Mouse (Mus musculus) midbrain, embryonic 13.5 days (tissue): Measurements from ENCODE around the gene Hsbp1. TPM values are rescaled to one million over a fixed set of nuclear protein-coding genes. Genes with fewer than 3 reads are reported as not detected.
"Not testable (repeated sequence)": the region's sequence is repeated elsewhere in the genome, so short reads cannot be mapped to it uniquely, and the experiment has no call there.

Experiments used
- ATAC-seq: fragments of 200-750 bp; cut with Nextera tagmentation; 2 replicates; pipeline ENCODE4 v1.8.0; 2017; ENCODE audit warnings: mild to moderate bottlenecking, moderate TSS enrichment, moderate library complexity
- H3K27ac ChIP-seq: fragments of 300-500 bp; sonication (generic); 2 replicates; pipeline ENCODE4 v1.5.1; 2015; ENCODE audit warnings: inconsistent platforms, mild to moderate bottlenecking, moderate library complexity
- H3K27me3 ChIP-seq: fragments of 300-500 bp; sonication (generic); 2 replicates; pipeline ENCODE4 v1.6.1; 2015; ENCODE audit warnings: mild to moderate bottlenecking, inconsistent platforms
- H3K36me3 ChIP-seq: fragments of 300-500 bp; sonication (generic); 2 replicates; pipeline ENCODE4 v1.6.1; 2015; ENCODE audit warnings: mild to moderate bottlenecking, inconsistent platforms
- H3K4me1 ChIP-seq: fragments of 300-500 bp; sonication (generic); replicated peaks from 2 replicates; pipeline ENCODE4 v1.6.1; 2015; ENCODE audit warnings: inconsistent platforms
- H3K4me2 ChIP-seq: fragments of 300-500 bp; sonication (generic); replicated peaks from 2 replicates; pipeline ENCODE4 v1.6.1; 2015; ENCODE audit warnings: moderate library complexity, mild to moderate bottlenecking, inconsistent platforms
- H3K4me3 ChIP-seq: fragments of 300-500 bp; sonication (generic); replicated peaks from 2 replicates; pipeline ENCODE4 v1.5.1; 2015; ENCODE audit warnings: mild to moderate bottlenecking, inconsistent platforms
- H3K9ac ChIP-seq: fragments of 300-500 bp; sonication (generic); replicated peaks from 2 replicates; pipeline ENCODE4 v1.6.1; 2015; ENCODE audit warnings: mild to moderate bottlenecking, inconsistent platforms
- H3K9me3 ChIP-seq: fragments of 300-500 bp; sonication (generic); 2 replicates; pipeline ENCODE4 v1.6.1; 2016; ENCODE audit warnings: mild to moderate bottlenecking, inconsistent platforms
- WGBS: fragments of 180-500 bp; shearing (Covaris S2); methylation state at CpG from one replicate; pipeline ENCODE4 v1.1.7; 2015; 5-methylcytosine and 5-hydroxymethylcytosine counted together
- polyA plus RNA-seq: library from polyadenylated mRNA; unstranded; fragments of >200 nt; fragmentation: Nextera tagmentation; extraction: Ambion mirVana; gene quantifications from 2 replicates; pipeline ENCODE4 v1.2.1, GENCODE M21; 2015

Hsbp1 gene
- 582 and 588 TPM in 2 replicates for polyA plus RNA-seq

DNA sequence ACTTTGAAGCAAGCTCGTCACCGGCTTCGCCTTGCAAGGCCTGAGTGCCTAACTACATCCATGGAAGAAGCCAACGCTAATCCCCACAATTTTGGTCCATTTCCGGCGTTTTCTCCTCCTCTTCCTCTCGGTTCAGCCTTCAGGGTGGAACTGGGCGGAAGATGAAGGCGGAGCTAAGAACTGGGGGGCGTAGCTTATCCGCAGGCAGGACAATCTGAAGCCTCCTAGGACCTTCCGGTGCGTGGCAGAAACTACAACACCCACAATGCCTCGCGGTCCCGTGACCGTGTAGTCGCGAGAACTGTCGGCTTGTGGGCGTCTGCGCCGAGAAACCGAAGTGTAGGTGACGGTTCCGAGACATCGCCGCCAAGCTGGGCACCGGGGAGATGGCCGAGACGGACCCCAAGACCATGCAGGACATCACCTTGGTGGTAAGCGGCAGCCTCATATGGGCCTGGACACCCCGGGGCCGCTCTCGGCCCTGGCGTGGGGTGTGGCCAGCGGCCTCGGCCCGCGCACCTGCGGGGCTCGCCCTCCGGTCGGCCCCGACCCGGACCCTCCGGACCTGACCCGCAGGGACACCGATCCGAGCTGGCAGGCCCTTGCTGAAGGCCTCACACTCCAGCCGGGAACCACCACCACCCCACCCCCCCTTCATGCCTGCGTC, at the start of gene Hsbp1:
TSS of gene Hsbp1 (plus strand) at position 299 of the 667 bp plus-strand sequence.
- H3K9ac ChIP-seq = peak within 1 kb of the TSS; percentile 98
- peaks cover 31% of the 10 kb centered on the region for H3K36me3 ChIP-seq
- WGBS = 3% methylated on average over 46 of the region's 52 CpGs
- ATAC-seq = peak; percentile 99
- H3K27ac ChIP-seq = peak within 1 kb of the TSS; percentile 75
- H3K27me3 ChIP-seq = peaks cover 15% of the 10 kb centered on the region
- H3K4me2 ChIP-seq = peak within 1 kb of the TSS; percentile 70
- peak within 1 kb of the TSS; percentile 95 for H3K4me3 ChIP-seq
- H3K4me1 ChIP-seq = peaks cover 9% of the 10 kb centered on the region
- peaks cover 3% of the 10 kb centered on the region; the same call in 1 of the 2 replicates for H3K9me3 ChIP-seq

DNA sequence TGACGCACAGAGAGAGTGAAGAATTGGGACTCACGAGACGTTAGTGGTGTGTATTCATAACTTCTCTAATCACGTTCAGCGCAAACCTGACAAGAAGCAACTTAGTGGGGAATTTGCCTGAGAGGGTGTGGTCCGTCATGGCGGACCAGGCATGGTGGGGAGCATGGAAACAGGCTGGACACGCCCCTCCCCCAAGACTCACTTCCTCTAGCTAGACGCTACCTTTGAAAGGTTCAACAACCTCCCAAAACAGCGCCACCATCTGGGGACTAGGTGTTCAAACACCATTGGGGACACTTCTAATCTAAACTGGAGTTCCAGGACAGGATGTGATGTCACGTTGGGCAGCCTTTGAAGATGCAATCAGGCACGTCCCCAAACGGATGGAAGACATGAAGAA, 48.8 kb upstream of the Hsbp1 start:
- Histone ChIP-seq H3K36me3 (no peaks in the 10 kb centered on the region), H3K4me1 (no peaks in the 10 kb centered on the region), H3K4me3 (no peak overlapping the region), H3K9me3 (0 out of 2 replicates have a peak, but pooled peaks cover 3% of the 10 kb centered on the region), H3K27me3 (no peaks in the 10 kb centered on the region), H3K4me2 (no peak overlapping the region), H3K9ac (no peak overlapping the region), H3K27ac (no peak overlapping the region)
- 83% methylated on average over 13 of the region's 13 CpGs for WGBS
- ATAC-seq = no peak

DNA sequence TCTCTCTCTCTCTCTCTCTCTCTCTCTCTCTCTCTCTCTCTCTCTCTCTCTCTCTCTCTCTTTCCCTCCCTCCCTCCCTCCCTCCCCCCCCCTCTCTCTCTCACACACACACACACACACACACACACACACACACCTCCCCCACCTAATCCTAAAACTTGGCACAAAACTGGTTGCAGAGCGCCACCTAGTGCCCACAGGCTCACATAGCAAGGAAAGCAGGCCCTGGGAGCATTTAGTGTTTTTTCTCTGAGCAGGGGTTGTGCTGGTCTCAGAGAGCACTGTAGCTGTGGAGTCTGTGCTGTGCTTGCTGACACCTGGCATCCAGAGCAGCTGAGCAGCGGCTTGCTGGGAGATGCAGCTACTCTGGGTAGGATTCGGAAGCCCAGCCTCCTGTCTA, 46.5 kb upstream of the Hsbp1 start:
- H3K4me2 ChIP-seq, H3K9me3 ChIP-seq, ATAC-seq, H3K4me1 ChIP-seq, H3K36me3 ChIP-seq, H3K27ac ChIP-seq, H3K4me3 ChIP-seq, H3K27me3 ChIP-seq, H3K9ac ChIP-seq: not testable (repeated sequence)
- 26% methylated on average over 3 of the region's 3 CpGs for WGBS

DNA sequence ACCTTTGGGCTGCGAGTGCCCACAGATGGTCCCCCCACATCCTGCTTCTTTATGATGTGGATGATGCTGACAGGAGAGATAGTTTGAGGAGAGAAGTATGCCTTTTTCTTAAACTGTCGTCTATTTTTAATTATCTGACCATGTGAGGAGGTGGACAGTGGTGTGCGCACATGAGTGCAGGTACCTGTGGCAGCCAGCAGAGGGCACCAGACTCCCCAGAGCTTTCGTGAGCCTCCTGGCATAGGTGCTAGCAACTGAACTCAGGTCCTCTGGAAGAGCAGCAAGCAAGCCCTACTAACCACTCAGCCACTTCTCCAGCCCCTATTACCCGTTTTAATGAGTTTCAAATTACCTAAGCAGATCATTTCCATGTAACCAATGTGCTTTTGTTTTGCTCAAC, 44.0 kb upstream of the Hsbp1 start:
- H3K27me3 ChIP-seq = no peaks in the 10 kb centered on the region
- no peak overlapping the region for H3K9ac ChIP-seq
- no peak for ATAC-seq
- WGBS = 87% methylated on average over 5 of the region's 5 CpGs
- no peak overlapping the region for H3K4me2 ChIP-seq
- H3K4me1 ChIP-seq = no peaks in the 10 kb centered on the region
- 0 out of 2 replicates have a peak, but pooled peaks cover 3% of the 10 kb centered on the region for H3K9me3 ChIP-seq
- H3K36me3 ChIP-seq = no peaks in the 10 kb centered on the region
- H3K27ac ChIP-seq = no peak overlapping the region
- no peak overlapping the region for H3K4me3 ChIP-seq

DNA sequence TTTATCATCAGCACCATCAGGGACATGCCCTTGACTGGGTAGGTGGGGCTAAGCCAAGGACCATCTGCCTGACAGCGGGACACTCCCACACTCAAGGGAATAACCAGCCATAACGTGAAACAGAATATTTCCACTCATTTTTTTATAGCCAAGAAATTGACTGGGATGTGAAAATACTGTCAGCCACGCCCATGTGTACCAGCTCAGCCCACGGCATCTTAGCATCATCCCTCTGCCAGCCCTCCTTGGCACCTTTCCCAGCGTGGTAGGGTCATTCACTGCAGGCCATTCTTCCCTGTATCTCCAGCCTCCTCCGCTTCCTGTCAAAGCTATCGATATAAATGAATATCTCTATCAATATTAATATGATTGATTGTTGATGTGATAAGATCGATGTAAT, 40.1 kb upstream of the Hsbp1 start:
- no peak overlapping the region for H3K9ac ChIP-seq
- H3K27me3 ChIP-seq = no peaks in the 10 kb centered on the region
- ATAC-seq = no peak
- no peaks in the 10 kb centered on the region for H3K4me1 ChIP-seq
- H3K9me3 ChIP-seq = 0 out of 2 replicates have a peak, but pooled peaks cover 8% of the 10 kb centered on the region
- H3K27ac ChIP-seq = no peak overlapping the region
- no peaks in the 10 kb centered on the region for H3K36me3 ChIP-seq
- 88% methylated on average over 8 of the region's 8 CpGs for WGBS
- H3K4me3 ChIP-seq = no peak overlapping the region
- no peak overlapping the region for H3K4me2 ChIP-seq

DNA sequence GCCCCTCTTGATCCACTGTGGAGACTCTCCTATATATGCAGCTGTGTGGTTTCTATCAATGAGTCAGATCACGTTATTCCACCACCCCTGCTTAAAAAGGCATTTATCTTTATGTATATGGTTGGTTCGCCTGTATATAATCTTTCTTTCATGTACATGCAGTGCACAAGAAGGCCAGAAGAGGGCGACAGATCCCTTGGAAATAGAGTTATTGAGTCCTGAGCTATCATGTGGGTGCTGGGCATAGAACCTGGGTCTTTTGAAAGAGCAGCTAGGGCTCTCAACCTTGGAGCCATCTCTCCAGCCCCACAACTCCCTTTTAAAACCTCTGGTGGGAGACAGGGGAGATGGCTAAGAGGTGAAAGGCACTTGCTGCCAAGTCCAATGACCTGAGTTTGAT, 32.9 kb upstream of the Hsbp1 start:
- no peak for ATAC-seq
- no peak overlapping the region for H3K9ac ChIP-seq
- no peaks in the 10 kb centered on the region for H3K4me1 ChIP-seq
- H3K27ac ChIP-seq = no peak overlapping the region
- H3K9me3 ChIP-seq = 0 out of 2 replicates have a peak, but pooled peaks cover 4% of the 10 kb centered on the region
- H3K4me3 ChIP-seq = no peak overlapping the region
- no peaks in the 10 kb centered on the region for H3K36me3 ChIP-seq
- H3K4me2 ChIP-seq = no peak overlapping the region
- WGBS = 27% methylated on average over 3 of the region's 3 CpGs
- no peaks in the 10 kb centered on the region for H3K27me3 ChIP-seq

DNA sequence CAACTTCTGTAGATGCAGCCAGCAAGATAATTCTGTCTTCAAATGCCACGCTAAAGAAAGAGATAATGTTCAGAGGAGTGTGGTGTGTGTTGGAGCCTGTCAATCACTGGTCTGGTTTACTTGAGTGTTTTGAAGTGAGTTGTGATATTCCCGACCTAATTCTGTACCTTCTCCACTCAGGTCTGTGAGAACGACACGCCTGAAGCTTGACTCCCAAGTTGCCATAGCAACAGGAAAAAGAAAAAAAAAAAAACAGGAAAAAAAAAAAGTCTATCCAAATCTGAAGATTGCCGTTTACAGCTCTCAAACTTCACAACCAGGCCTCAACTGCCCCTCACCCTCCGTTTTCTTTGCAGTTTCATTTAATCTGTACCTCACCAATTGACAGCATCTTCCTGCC, 21.1 kb upstream of the Hsbp1 start:
- H3K4me3 ChIP-seq = no peak overlapping the region
- no peaks in the 10 kb centered on the region for H3K36me3 ChIP-seq
- no peak overlapping the region for H3K4me2 ChIP-seq
- no peaks in the 10 kb centered on the region for H3K9me3 ChIP-seq
- 64% methylated on average over 6 of the region's 6 CpGs for WGBS
- H3K27ac ChIP-seq = no peak overlapping the region
- no peak overlapping the region for H3K9ac ChIP-seq
- H3K27me3 ChIP-seq = no peaks in the 10 kb centered on the region
- H3K4me1 ChIP-seq = no peaks in the 10 kb centered on the region
- no peak for ATAC-seq

- H3K27ac ChIP-seq = no peak overlapping the region
- H3K27me3 ChIP-seq = peaks cover 15% of the 10 kb centered on the region
- peaks cover 11% of the 10 kb centered on the region for H3K9me3 ChIP-seq
- H3K9ac ChIP-seq = no peak overlapping the region
- no peak overlapping the region for H3K4me2 ChIP-seq
- H3K4me1 ChIP-seq = no peaks in the 10 kb centered on the region
- no peak overlapping the region for H3K4me3 ChIP-seq
- no peaks in the 10 kb centered on the region for H3K36me3 ChIP-seq
- ATAC-seq = no peak
- 85% methylated on average over 4 of the region's 4 CpGs for WGBS
These were observed 4.7 kb upstream of the Hsbp1 start for GRCm38 (mm10) chr8:119339546-119339945.

- peak overlapping the region; percentile 46 for H3K4me2 ChIP-seq
- peak overlapping the region; percentile 40; the same call in 1 of the 2 replicates for H3K27ac ChIP-seq
- WGBS = 79% methylated on average over 3 of the region's 3 CpGs
- H3K36me3 ChIP-seq = peaks cover 24% of the 10 kb centered on the region
- H3K9ac ChIP-seq = no peak overlapping the region
- H3K4me1 ChIP-seq = peaks cover 9% of the 10 kb centered on the region
- peaks cover 7% of the 10 kb centered on the region; the same call in 1 of the 2 replicates for H3K9me3 ChIP-seq
- peaks cover 15% of the 10 kb centered on the region for H3K27me3 ChIP-seq
- H3K4me3 ChIP-seq = peak overlapping the region; percentile 95
- ATAC-seq = peak; percentile 12
These were observed 682 bp upstream of the Hsbp1 start for GRCm38 (mm10) chr8:119343606-119344005.

DNA sequence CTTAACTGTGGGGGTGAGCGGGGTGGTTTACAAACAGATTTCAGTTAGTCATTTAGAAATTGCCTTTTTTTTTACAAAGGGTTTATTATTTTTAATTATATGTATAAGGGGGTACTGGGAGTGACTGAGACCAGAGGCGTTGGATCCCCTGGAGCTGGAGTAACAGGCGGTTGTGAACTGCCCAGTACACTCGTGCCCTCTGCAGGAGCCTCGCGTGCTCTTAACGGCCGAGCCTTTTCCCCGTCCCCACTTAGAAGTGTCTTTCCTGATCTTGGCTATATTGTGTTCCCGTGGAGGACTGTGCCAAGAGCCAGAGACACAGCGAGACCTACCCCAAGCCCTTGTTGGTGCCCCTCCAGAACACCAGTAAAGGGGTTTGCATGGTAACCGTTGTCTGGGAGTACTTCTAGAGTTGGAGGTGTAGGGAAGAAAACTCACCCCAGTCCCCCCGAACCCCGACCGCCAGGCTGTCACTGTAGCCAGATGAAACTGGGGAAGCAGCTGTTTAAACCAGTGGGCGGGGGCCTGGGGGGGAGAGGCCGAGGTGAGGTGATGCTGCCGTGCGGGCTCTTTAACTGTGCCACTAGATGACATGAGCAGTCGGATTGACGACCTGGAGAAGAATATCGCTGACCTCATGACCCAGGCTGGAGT, 868 bp downstream of the Hsbp1 start:
- ATAC-seq = no peak
- peaks cover 37% of the 10 kb centered on the region for H3K36me3 ChIP-seq
- peak overlapping the region; percentile 95 for H3K4me3 ChIP-seq
- WGBS = 59% methylated on average over 22 of the region's 22 CpGs
- peak overlapping the region; percentile 98 for H3K9ac ChIP-seq
- peak overlapping the region; percentile 70 for H3K4me2 ChIP-seq
- H3K9me3 ChIP-seq = peaks cover 3% of the 10 kb centered on the region; the same call in 1 of the 2 replicates
- 0 out of 2 replicates have a peak overlapping the region, but pooled peaks have one; percentile 75 for H3K27ac ChIP-seq
- H3K27me3 ChIP-seq = peaks cover 12% of the 10 kb centered on the region
- peaks cover 9% of the 10 kb centered on the region for H3K4me1 ChIP-seq

GRCm38 (mm10) chr8:119345683-119346075, 1.4 kb downstream of the Hsbp1 start:
- Histone ChIP-seq H3K9ac (no peak overlapping the region), H3K36me3 (peaks cover 42% of the 10 kb centered on the region), H3K27ac (no peak overlapping the region), H3K9me3 (peaks cover 3% of the 10 kb centered on the region; the same call in 1 of the 2 replicates), H3K27me3 (peaks cover 11% of the 10 kb centered on the region), H3K4me2 (peak overlapping the region; percentile 70), H3K4me3 (peak overlapping the region; percentile 95; the same call in 1 of the 2 replicates), H3K4me1 (peaks cover 9% of the 10 kb centered on the region)
- WGBS = 90% methylated on average over 15 of the region's 15 CpGs
- no peak for ATAC-seq

DNA sequence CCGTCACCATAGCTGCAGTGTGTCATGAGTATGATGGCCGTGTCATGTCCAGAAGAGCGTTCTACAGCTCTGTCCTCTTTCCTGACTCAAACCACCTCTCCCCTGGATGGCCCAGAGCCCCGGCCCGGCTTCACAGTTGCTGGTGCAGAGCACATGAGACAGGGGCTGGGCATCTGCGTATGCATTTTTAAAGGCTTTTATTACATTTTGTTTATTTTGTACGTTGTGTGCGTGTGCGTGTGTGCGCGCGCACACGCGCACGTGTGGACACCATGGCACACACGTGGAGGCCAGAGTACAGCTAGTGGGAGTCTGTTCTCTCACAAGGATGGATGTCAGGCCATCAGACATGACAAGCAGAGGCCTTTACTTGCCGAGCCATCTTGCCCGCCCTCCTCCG, 7.4 kb downstream of the Hsbp1 start:
- WGBS = 93% methylated on average over 19 of the region's 19 CpGs
- ATAC-seq = no peak
- H3K36me3 ChIP-seq = peaks cover 46% of the 10 kb centered on the region
- H3K27ac ChIP-seq = no peak overlapping the region
- H3K4me3 ChIP-seq = no peak overlapping the region
- no peaks in the 10 kb centered on the region for H3K27me3 ChIP-seq
- no peak overlapping the region for H3K4me2 ChIP-seq
- no peak overlapping the region for H3K9ac ChIP-seq
- H3K9me3 ChIP-seq = no peaks in the 10 kb centered on the region
- H3K4me1 ChIP-seq = no peaks in the 10 kb centered on the region
